Mouse (Mus musculus): ENCODE data around the gene Acat2.
A peak's percentile ranks its signal among the peaks of the same experiment; 100 is the strongest.
"Not testable (repeated sequence)": the region's sequence is repeated elsewhere in the genome, so short reads cannot be mapped to it uniquely, and the experiment has no call there.

Acat2 gene

DNA sequence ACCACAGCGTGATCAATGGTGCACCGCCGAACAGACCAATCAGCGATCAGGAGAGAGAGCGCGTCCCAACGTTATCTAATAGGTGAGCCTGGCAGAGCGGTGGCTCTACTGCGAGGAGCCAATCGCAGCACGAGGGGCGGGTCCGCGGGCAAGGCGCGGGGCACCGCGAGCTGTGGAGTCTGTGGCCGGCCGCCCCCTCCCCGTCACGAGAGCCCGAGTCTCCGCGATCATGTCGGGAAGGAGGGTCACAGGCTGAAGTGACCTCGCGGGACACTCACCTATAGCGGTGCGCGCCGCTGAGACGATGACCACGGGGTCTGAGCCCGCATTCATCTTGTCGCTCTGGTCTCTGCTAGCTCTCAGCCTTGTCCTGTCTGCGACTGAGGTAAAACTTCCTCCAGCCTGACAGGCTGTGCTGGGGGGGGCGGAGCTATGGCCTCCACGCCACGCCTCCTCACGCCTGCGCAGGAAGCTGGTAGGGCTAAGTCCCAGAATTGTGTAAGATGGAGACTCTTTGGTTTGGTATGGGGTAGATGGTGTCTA, at the start of gene Acat2:
Acat2 (minus strand) TSS at position 417 of the 543 bp plus-strand sequence.
- DNase-seq, result peak; percentile 97

GRCm38 (mm10) chr17:13009887-13010286, 49.3 kb upstream of the Acat2 start:
- DNase-seq, result peak; percentile 25

- no peak for DNase-seq
Measured at GRCm38 (mm10) chr17:13008528-13008927, 48.0 kb upstream of the Acat2 start.

DNA sequence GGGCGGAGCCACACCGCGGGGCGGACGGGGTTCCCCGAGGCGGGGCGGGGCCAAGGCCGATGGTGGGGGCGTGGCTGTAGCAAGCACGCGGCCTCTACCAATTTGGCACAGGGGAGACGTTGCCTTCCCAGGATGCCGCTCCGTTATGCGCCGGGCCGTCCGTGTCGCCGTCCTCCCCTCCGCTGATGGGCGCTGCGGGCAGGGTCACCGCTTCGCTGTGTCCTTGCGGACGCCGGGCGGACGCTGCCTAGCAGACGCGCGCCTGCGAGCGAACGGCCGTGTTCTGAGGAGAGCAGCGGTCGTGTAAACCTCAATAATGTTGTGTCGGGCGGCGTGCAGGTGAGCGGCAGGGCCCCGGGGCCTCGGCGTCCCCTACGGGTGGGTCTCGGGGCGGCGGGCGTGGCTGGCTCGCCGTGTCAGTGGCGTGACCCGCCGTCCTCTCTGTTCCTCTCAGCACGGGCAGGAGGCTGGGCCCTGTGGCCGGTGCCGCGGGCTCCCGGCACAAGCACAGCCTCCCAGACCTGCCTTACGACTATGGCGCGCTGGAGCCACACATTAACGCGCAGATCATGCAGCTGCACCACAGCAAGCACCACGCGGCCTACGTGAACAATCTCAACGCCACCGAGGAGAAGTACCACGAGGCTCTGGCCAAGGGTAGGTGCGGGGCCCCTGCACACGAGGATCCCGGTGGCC, 47.3 kb upstream of the Acat2 start:
- peak; percentile 98 for DNase-seq

DNA sequence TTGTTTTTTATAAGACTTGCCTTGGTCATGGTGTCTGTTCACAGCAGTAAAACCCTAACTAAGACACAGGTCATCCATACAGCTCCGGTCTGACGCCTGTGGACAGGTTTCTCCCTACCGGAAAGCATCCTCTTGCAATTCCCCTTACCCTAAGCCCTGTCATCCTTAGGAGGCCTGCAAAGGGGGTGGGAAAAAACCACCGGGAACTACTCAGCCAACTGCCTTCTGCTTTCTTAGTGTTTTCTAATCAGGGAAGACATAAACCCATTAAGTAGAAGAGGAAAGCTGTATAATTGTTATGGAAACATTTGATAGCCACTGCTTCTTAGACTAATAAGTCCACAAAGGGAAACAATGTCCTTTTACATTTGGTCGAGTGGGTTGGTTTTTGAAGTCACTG, 46.4 kb upstream of the Acat2 start:
- no peak for DNase-seq

GRCm38 (mm10) chr17:13006546-13006945, 46.0 kb upstream of the Acat2 start, which contains the start of gene Sod2:
Gene Sod2, plus strand, starts transcription at chr17:13006846.
- DNase-seq, result not testable (repeated sequence)

- DNase-seq, result not testable (repeated sequence)
Measured at GRCm38 (mm10) chr17:13004436-13004835, 43.9 kb upstream of the Acat2 start.

DNA sequence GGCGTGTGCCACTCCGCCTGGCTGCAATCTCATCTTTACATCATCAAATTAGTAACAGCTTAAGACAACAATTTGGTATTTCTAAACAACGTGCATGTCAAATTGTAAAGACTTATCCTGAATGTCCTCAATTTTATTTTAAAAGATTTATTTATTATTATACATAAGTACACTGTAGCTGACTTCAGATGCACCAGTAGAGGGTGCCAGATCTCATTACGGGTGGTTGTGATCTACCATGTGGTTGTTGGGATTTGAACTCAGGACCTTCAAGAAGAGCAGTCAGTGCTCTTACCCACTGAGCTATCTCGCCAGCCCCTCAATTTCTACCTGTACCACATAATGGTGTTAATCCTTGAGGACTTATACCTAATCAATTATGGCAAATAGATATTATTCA, 41.7 kb upstream of the Acat2 start:
- not testable (repeated sequence) for DNase-seq

DNA sequence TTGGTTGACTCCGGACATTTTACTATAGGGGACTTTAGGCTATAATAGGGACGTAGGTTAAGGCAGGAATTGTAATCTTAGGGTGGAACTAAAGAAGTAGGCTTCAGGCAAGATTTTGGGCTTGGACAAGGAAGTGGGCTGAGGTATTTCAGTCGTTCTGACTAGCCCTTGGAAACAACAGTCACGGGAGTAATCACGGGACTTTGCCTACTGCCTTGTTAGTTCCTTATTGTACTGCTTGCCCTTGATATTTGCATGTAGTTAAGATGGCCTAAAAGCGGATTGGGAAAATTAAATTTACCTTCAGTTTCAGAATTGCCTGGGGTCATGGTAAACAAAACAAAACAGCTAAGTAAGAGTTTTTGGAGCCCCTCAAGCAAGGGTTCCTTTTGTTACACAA, 38.5 kb upstream of the Acat2 start:
- no peak for DNase-seq

DNA sequence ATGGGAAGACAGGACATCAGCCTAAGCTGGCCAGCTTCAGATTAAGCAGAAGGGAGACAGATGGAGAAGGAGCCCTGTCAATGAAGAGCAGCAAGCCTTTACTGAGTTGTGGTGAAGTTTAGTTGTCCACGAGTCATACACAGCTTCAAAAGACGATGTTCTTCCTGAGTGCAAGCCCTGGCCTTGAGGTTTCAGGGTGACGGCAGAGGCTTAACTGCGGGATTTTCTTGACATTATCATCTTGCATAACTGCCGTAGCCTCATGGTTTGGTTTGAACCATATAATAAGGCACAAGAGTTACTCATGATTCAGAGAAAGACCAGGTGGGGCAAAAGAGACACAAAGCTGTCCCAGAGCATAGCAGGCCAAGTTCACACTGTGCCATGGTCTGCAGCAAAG, 37.3 kb upstream of the Acat2 start:
- DNase-seq, result no peak

- DNase-seq, result peak; percentile 67
Measured at GRCm38 (mm10) chr17:12996345-12996744, 35.8 kb upstream of the Acat2 start.

- DNase-seq, result no peak
Measured at GRCm38 (mm10) chr17:12994069-12994468, 33.5 kb upstream of the Acat2 start, which contains the start of gene Wtap. Gene Wtap, minus strand, starts transcription at chr17:12994169.

DNA sequence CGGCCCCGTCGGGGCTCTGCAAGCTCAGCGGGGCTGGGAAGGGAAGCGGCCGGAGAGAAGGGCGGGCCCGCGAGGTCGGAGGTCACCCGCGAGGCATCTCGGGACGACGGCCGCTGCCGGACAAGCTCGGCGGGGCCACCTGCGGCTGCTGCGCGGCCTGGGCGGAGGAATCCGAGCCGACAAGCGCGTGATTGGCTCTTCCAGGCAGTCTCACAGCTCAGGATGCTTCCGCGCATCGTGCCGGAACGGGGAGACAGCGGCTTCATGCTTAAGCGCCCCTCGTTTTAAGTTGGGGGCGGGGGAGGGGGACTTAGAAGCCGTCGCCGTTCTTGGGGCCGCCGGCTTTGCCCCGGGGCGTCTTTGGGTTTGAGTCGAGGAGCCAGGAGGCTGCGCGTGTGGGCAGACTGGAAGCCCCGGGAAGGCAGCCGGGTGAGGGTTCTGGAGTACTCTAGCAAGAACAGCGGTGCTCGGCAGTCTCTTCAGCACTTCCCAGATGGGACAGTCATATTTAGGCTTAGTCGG, 32.0 kb upstream of the Acat2 start:
- DNase-seq, result peak; percentile 93

- peak; percentile 92 for DNase-seq
Measured at GRCm38 (mm10) chr17:12991635-12992358, 31.2 kb upstream of the Acat2 start.

DNA sequence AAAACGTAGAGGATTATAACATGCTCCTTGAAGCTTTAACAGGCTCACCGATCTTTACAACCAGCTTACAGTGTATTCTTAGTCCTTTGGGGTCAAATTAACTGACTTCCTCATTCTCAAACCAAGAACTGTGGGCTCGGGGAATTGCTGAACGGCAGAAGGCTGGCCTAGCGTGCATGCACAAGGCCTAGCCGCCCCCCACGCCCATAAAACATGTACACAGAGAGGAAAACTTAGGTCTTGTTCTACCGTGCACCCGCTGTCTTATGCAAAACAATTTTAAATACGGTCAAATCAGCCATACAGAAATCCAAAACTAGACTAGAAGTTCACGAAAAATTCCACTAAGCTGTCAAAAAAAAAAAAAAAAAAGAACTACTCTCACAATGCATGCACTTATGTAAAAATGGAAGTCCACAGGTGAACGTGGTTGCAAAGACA, 30.7 kb upstream of the Acat2 start:
- peak; percentile 48 for DNase-seq

DNA sequence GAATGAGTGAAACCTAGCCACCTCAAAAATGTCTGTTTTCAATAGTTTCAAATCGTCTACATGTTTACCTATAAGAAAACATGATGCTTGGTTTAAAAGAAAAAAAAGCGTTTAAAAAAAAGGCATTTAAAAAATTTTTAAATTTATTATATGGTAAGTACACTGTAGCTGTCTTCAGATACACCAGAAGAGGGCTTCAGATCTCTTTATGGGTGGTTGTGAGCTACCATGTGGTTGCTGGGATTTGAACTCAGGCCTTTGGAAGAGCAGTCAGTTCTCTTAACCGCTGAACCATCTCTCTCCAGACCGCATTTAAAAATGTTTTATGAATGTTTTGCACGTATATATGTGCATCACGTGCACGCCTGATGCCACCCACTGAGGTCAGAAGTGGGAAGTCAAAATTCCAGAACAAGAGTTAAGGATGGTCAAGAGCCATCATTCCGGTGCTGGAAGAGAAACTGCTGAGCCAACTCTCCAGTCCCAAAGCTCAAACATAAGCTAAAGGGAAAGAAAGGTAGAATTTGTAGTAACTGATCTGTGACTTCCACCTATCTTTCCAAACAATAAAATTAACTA, 30.1 kb upstream of the Acat2 start:
- DNase-seq, result no peak

DNA sequence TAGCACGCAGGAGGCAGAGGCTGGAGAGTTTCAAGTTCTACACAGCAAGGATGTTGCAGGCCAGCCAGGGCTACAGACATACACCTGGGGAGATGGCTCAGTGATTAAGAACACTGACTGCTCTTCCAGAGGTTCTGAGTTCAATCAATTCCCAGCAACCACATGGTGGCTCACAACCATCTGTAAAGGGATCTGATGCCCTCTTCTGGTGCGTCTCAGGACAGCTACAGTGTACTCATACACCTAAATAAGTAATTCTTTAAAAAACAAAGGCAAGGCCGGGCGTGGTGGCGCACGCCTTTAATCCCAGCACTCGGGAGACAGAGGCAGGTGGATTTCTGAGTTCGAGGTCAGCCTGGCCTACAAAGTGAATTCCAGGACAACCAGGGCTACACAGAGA, 27.5 kb upstream of the Acat2 start:
- DNase-seq, result peak; percentile 34

GRCm38 (mm10) chr17:12983988-12984387, 23.4 kb upstream of the Acat2 start:
- DNase-seq, result no peak

GRCm38 (mm10) chr17:12978546-12978945, 18.0 kb upstream of the Acat2 start:
- no peak for DNase-seq

DNA sequence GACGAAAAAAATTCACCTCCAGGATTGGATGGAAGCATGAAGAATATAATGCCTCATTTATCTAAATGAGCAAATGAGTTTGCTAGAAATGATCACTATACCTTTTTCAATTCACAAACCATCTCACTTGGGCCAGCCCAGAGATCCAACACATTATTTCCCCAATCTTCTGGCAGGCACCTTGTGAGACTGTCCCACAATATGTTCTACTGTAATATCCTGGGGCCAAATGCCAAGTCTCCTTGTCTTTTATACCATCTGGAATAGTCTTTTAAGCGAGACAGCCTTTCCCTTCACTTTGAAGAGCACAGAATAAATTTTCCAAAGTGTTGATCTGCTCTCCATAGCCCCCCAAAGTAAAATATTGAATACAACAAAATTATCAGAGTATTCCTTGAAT, 13.3 kb upstream of the Acat2 start:
- no peak for DNase-seq

DNA sequence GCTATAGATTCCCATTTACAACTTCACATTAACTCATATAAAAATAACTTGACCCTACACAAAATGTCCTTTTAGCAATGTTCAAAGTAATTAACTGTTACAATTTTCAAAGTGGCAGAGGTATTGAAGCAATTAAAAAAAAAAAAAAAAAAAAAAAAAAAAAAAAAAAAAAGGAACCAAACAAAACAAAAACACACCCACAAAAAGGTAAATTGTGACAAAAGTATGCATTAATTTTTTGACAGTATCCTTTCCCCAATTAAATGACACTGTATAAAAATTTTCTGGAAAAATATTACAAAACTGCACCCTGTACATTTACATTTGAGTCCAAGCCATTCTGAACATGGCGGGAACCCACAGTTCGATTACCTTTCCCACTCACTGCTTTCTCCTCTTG, 6.6 kb upstream of the Acat2 start:
- no peak for DNase-seq

- no peak for DNase-seq
Measured at GRCm38 (mm10) chr17:12963476-12963875, 2.9 kb upstream of the Acat2 start.

DNA sequence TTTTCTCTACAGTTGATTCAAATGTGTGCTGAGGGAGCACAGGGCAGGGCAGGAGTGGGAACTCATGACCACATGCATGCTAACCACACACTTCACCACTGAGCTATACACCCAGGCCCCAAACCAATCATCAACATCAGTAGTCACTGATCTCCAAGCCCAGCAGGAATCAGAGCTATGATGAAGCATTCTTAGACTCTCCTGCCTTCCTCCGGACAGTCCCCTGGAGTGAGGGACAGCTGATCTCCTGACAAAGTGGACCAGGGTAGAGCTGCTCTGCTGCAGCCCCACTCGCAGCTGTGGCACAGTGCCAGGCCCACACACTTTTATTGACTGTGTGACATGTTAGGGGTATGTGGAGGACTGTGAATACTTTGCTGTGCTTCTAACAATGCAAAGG, 1.2 kb downstream of the Acat2 start:
- not testable (repeated sequence) for DNase-seq
